Mouse (Mus musculus): Measurements from ENCODE around the gene Anks1b. TPM values are rescaled to one million over a fixed set of nuclear protein-coding genes. Genes with fewer than 3 reads are reported as not detected.

Gene Anks1b
- polyA plus RNA-seq, 1 experiment from 2014 or later: 3.0 TPM

Other genes starting within 250 kb of the Anks1b start
- 26.9 and 30.6 TPM in 2 replicates for gene Scyl2, start 187.2 kb upstream of the Anks1b start, polyA plus RNA-seq (2014; fragmentation: Nextera tagmentation; extraction: Ambion mirVana)
- 46.3 and 50.9 TPM in 2 replicates for gene Actr6, start 141.2 kb upstream of the Anks1b start, polyA plus RNA-seq (2014; fragmentation: Nextera tagmentation; extraction: Ambion mirVana)
- 24.6 and 27.6 TPM in 2 replicates for gene Uhrf1bp1l, start 128.5 kb upstream of the Anks1b start, polyA plus RNA-seq (2014; fragmentation: Nextera tagmentation; extraction: Ambion mirVana)

Measured in embryonic facial prominence, embryonic 11.5 days (tissue).